Mouse (Mus musculus) frontal cortex, adult 2 months (tissue): ENCODE results near the gene Hs1bp3. TPM values are rescaled to one million over a fixed set of nuclear protein-coding genes. Genes with fewer than 3 reads are reported as not detected.

ENCODE experiments used
- DNase-seq, 2 experiments: peaks; one replicate each; pipeline ENCODE4 v3.0.0; 2022; ENCODE audit warnings: low spot score in 1 of 2; ENCODE audit errors: extremely low spot score in 1 of 2
- polyA plus RNA-seq: library from polyadenylated mRNA; depleted of rRNA; stranded (reverse); fragments of >200 nt; gene quantifications from 2 replicates; pipeline ENCODE4 v1.2.3, GENCODE M21; 2012

Hs1bp3 gene
- polyA plus RNA-seq, 1 experiment, result 12.8 TPM

- no peak for DNase-seq
Observed at GRCm38 (mm10) chr12:8334261-8334660, 21.0 kb downstream of the Hs1bp3 start.

GRCm38 (mm10) chr12:8335503-8335902, 22.3 kb downstream of the Hs1bp3 start:
- DNase-seq, result no peak

GRCm38 (mm10) chr12:8336601-8337285, 23.5 kb downstream of the Hs1bp3 start:
- no peak for DNase-seq

- no peak for DNase-seq
Observed at GRCm38 (mm10) chr12:8337286-8338060, 24.2 kb downstream of the Hs1bp3 start.

- DNase-seq, result no peak
Observed at GRCm38 (mm10) chr12:8338491-8338890, 25.3 kb downstream of the Hs1bp3 start.

GRCm38 (mm10) chr12:8338918-8339317, 25.7 kb downstream of the Hs1bp3 start:
- DNase-seq, result no peak

GRCm38 (mm10) chr12:8339591-8340319, 26.5 kb downstream of the Hs1bp3 start:
- no peak for DNase-seq

GRCm38 (mm10) chr12:8341008-8341407, 27.8 kb downstream of the Hs1bp3 start:
- no peak for DNase-seq

GRCm38 (mm10) chr12:8343381-8343780, 30.1 kb downstream of the Hs1bp3 start:
- no peak for DNase-seq

GRCm38 (mm10) chr12:8344897-8345296, 31.7 kb downstream of the Hs1bp3 start:
- DNase-seq, result peak; percentile 78 to 80

GRCm38 (mm10) chr12:8345539-8345938, 32.3 kb downstream of the Hs1bp3 start:
- DNase-seq, result no peak

- no peak for DNase-seq
Observed at GRCm38 (mm10) chr12:8347746-8348462, 34.7 kb downstream of the Hs1bp3 start.

- no peak for DNase-seq
Observed at GRCm38 (mm10) chr12:8348733-8349513, 35.7 kb downstream of the Hs1bp3 start.

GRCm38 (mm10) chr12:8351025-8351903, 38.0 kb downstream of the Hs1bp3 start:
- no peak for DNase-seq

- no peak for DNase-seq
Observed at GRCm38 (mm10) chr12:8353071-8353470, 39.8 kb downstream of the Hs1bp3 start.

- DNase-seq, result no peak
Observed at GRCm38 (mm10) chr12:8354187-8354586, 41.0 kb downstream of the Hs1bp3 start.

- no peak for DNase-seq
Observed at GRCm38 (mm10) chr12:8355011-8355410, 41.8 kb downstream of the Hs1bp3 start.

GRCm38 (mm10) chr12:8357449-8357848, 44.2 kb downstream of the Hs1bp3 start:
- peak; percentile 87 to 88 for DNase-seq
